In genomic region chr2:122377215-122377674, GRCm38 (mm10) we compare ENCODE assay signal across 8 mouse cellular contexts. TPM values are rescaled to one million over a fixed set of nuclear protein-coding genes. Genes with fewer than 3 reads are reported as not detected.
DNase-seq lines count a peak whose midpoint lies in the region; ATAC-seq lines count a peak whose summit lies in the region.

No protein-coding gene starts in this region.

- H3K4me3 ChIP-seq in hindbrain, embryonic 14.5 days (replicated peaks; ENCODE audit: low read length), result peak overlapping the region; percentile 59

- H3K27ac ChIP-seq in hindbrain, embryonic 14.5 days, result peak overlapping the region; percentile 97

- WGBS in hindbrain, embryonic 14.5 days, result under 1% methylated on average over 28 of the region's 28 CpGs

- no peaks in the 10 kb centered on the region for H3K9me3 ChIP-seq in hindbrain, embryonic 14.5 days (ENCODE audit: control insufficient read depth, low read length)

- peak overlapping the region; percentile 86 for H3K9ac ChIP-seq in hindbrain, embryonic 14.5 days

- H3K36me3 ChIP-seq in hindbrain, embryonic 14.5 days (replicated peaks; ENCODE audit: control insufficient read depth, insufficient read depth), result no peaks in the 10 kb centered on the region

- H3K27me3 ChIP-seq in hindbrain, embryonic 14.5 days (ENCODE audit: control insufficient read depth, insufficient read depth, low read length), result no peaks in the 10 kb centered on the region

- peaks cover 6% of the 10 kb centered on the region; the same call in 1 of the 2 replicates for H3K4me1 ChIP-seq in hindbrain, embryonic 14.5 days (replicated peaks; ENCODE audit: control insufficient read depth, insufficient read depth, low read length)

- ATAC-seq in hindbrain, embryonic 14.5 days (ENCODE audit: low FRiP score), result peak; percentile 91

- peak overlapping the region; percentile 52 for H3K4me2 ChIP-seq in hindbrain, embryonic 14.5 days (replicated peaks)

- DNase-seq in NIH3T3 (ENCODE audit: low read depth), result peak; percentile 96
- peak; percentile 97 to 99 for DNase-seq in cerebellum, postnatal 10 days
- peak; percentile 97 to 100 for DNase-seq in frontal cortex, postnatal 14 days (ENCODE audit: low spot score in 2 of 2)
- DNase-seq in hindbrain, embryonic 14.5 days (ENCODE audit: low spot score), result peak; percentile 98
- peak; percentile 97 to 98 for DNase-seq in layer of hippocampus, postnatal 36 days
- peak; percentile 98 for DNase-seq in lung, postnatal 36 days
- peak; percentile 98 for DNase-seq in retina, postnatal 1 day
- DNase-seq in urinary bladder, adult 18-20 months (ENCODE audit: low spot score in 2 of 2), result peak; percentile 94 to 98

RNA-seq across cellular contexts. Expression of gene Shf, which starts 8.3 kb away (rescaled TPM):
- polyA plus RNA-seq in hindbrain, embryonic 14.5 days (2014; fragmentation: Nextera tagmentation; extraction: Ambion mirVana), result 17.9 and 19.2 TPM in 2 replicates
- total RNA-seq in layer of hippocampus, postnatal 36 days (2021), result 10 to 100 TPM; 56.6 to 60.0 TPM

RNA-seq across cellular contexts. Expression of gene Slc28a2, which starts 49.0 kb away (rescaled TPM):
- 0.07 and 0.09 TPM in 2 replicates for polyA plus RNA-seq in hindbrain, embryonic 14.5 days (2014; fragmentation: Nextera tagmentation; extraction: Ambion mirVana)
- not detected for total RNA-seq in layer of hippocampus, postnatal 36 days (2021)

Comparison
In these comparisons a context has a peak if more than half of its experiments do, and no peak if none do; other contexts are left out.
1. Peak in every context shown above with its lines: DNase-seq, ATAC-seq, H3K4me3 ChIP-seq and H3K27ac ChIP-seq.